Mouse (Mus musculus): ENCODE results near the gene Scn10a.

- TF ChIP-seq CTCF (IDR thresholded peaks at IDR 0.05) (no peak), EP300 (IDR thresholded peaks at IDR 0.05) (no peak)
Observed at GRCm38 (mm10) chr9:119741101-119741786, 22.1 kb upstream of the Scn10a start.
